Mouse (Mus musculus): Measurements from ENCODE around the gene Ubxn2a. TPM values are rescaled to one million over a fixed set of nuclear protein-coding genes. Genes with fewer than 3 reads are reported as not detected.

Gene Ubxn2a
- total and polyA plus RNA-seq, 2 experiments from 2014 or later: 19.0 to 50.8 TPM

DNA sequence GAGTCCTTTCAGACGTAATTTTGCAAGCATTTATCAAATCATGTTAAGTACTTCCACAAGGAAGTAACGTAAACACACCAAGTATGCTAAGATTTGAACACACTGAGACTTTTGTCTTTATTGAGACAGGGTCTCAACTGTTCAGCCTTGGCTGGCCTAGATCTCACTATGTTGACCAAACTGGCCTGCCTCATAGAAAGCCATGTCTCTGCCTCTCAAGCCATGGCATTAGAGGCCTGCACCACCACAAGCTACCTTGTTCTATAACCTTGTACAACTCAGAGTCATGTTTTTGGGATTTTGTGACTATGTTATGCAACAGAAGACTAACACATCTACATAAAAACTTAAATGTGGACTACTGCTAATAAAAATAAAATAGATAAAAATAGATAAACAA, 25.4 kb downstream of the Ubxn2a start:
- Histone ChIP-seq H3K4me3 (ENCODE audit: low read length) (no peak overlapping the region), H3K9ac (replicated peaks; ENCODE audit: low read length) (no peak overlapping the region), H3K27ac (no peak overlapping the region), H3K9me3 (ENCODE audit: low read length) (no peaks in the 10 kb centered on the region), H3K27me3 (ENCODE audit: insufficient read depth, low read length) (no peaks in the 10 kb centered on the region), H3K36me3 (ENCODE audit: insufficient read depth, low read length) (peaks cover 13% of the 10 kb centered on the region), H3K4me1 (ENCODE audit: insufficient read depth, low read length) (no peaks in the 10 kb centered on the region), H3K4me2 (ENCODE audit: low read depth, low read length) (no peak overlapping the region)
- 88% methylated on average over 2 of the region's 2 CpGs for WGBS
- DNase-seq (ENCODE audit: low spot score) (no peak), ATAC-seq (no peak)
- TF ChIP-seq CTCF (IDR thresholded peaks at IDR 0.05; ENCODE audit: low read depth): no peak

DNA sequence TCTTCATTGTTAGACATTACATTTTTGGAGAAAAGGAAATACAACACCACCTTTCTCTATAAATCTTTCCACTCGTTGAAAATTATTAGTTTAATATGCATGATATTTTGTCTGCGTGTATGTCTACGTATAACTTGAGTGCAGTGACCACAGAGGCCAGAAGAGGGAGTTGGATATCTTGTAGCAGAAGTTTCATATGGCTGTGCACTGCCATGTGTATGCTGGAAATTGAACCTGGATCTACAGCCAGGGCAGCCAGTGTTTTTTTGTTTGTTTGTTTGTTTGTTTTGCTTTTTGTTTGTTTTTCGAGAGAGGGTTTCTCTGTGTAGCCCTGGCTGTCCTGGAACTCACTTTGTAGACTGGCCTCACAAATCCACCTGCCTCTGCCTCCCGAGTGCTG, 28.5 kb downstream of the Ubxn2a start:
- peak; percentile 41 for TF ChIP-seq CTCF (IDR thresholded peaks at IDR 0.05; ENCODE audit: low read depth)
- Histone ChIP-seq H3K4me1 (ENCODE audit: insufficient read depth, low read length) (peaks cover 5% of the 10 kb centered on the region), H3K4me3 (ENCODE audit: low read length) (no peak overlapping the region), H3K27me3 (ENCODE audit: insufficient read depth, low read length) (no peaks in the 10 kb centered on the region), H3K27ac (no peak overlapping the region), H3K9me3 (ENCODE audit: low read length) (no peaks in the 10 kb centered on the region), H3K9ac (replicated peaks; ENCODE audit: low read length) (no peak overlapping the region), H3K36me3 (ENCODE audit: insufficient read depth, low read length) (peaks cover 13% of the 10 kb centered on the region), H3K4me2 (ENCODE audit: low read depth, low read length) (no peak overlapping the region)
- ATAC-seq (no peak), DNase-seq (ENCODE audit: low spot score) (no peak)
- 97% methylated on average over 5 of the region's 5 CpGs for WGBS

DNA sequence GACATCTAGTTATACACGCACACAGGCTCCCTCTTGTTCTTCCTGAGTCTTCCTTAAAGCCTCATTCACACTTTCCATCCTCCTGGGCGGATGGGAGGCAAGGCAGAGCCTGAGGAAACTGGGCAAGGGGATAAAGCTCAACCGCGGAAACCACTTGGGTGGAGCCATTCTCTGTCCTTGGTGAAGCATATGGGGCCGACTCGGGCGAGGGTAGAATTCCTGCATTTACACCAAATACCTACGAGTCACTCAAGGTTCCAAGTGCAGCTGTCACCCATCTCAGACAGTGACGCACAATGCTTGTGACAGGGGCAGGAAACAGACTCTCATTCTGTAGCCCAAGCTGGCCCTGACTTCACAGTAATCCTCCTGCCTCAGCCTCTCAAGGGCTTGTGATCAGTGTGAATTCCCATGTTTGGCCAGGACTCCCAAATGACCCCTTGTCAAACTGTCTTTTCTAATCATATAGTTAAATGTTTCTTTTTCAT, 29.2 kb downstream of the Ubxn2a start:
- no peak for DNase-seq (ENCODE audit: low spot score)
- H3K27me3 ChIP-seq (ENCODE audit: insufficient read depth, low read length): no peaks in the 10 kb centered on the region

DNA sequence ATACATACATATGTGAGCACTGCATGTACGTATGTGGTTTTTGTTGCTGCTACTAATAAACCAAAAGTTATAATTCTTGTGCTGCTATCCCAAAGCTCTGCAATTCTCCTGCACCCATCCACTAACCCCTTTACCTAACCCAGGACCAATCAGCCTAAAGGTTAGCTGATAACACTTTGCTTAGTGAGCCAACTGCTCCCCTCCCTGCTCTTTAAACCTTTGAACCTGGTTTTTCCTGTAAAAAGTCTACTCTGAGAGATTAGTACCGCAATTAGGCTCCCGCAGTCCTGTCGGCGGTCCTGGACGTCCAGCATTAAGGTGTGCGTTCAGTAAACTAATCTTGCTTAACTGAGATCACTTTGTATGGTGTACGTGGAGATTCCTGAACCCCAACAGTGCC, 31.9 kb downstream of the Ubxn2a start:
- H3K4me2 ChIP-seq (ENCODE audit: low read depth, low read length): no peak overlapping the region
- H3K27me3 ChIP-seq (ENCODE audit: insufficient read depth, low read length): no peaks in the 10 kb centered on the region
- no peak overlapping the region for H3K4me3 ChIP-seq (ENCODE audit: low read length)
- peaks cover 11% of the 10 kb centered on the region for H3K4me1 ChIP-seq (ENCODE audit: insufficient read depth, low read length)
- H3K27ac ChIP-seq: no peak overlapping the region
- ATAC-seq: no peak
- no peak for TF ChIP-seq CTCF (IDR thresholded peaks at IDR 0.05; ENCODE audit: low read depth)
- DNase-seq (ENCODE audit: low spot score): no peak
- H3K36me3 ChIP-seq (ENCODE audit: insufficient read depth, low read length): no peaks in the 10 kb centered on the region; the same call in 1 of the 2 replicates
- WGBS: 88% methylated on average over 8 of the region's 8 CpGs
- H3K9ac ChIP-seq (replicated peaks; ENCODE audit: low read length): no peak overlapping the region
- H3K9me3 ChIP-seq (ENCODE audit: low read length): no peaks in the 10 kb centered on the region

More for the DNA sequence above, 29.2 kb downstream of the Ubxn2a start:
- ATAC-seq: no peak
- Histone ChIP-seq H3K27ac (no peak overlapping the region), H3K36me3 (ENCODE audit: insufficient read depth, low read length) (peaks cover 13% of the 10 kb centered on the region), H3K4me1 (ENCODE audit: insufficient read depth, low read length) (peaks cover 11% of the 10 kb centered on the region), H3K4me3 (ENCODE audit: low read length) (no peak overlapping the region), H3K9ac (replicated peaks; ENCODE audit: low read length) (no peak overlapping the region), H3K4me2 (ENCODE audit: low read depth, low read length) (no peak overlapping the region), H3K9me3 (ENCODE audit: low read length) (no peaks in the 10 kb centered on the region)
- TF ChIP-seq CTCF (IDR thresholded peaks at IDR 0.05; ENCODE audit: low read depth): no peak
- 79% methylated on average over 9 of the region's 9 CpGs for WGBS

DNA sequence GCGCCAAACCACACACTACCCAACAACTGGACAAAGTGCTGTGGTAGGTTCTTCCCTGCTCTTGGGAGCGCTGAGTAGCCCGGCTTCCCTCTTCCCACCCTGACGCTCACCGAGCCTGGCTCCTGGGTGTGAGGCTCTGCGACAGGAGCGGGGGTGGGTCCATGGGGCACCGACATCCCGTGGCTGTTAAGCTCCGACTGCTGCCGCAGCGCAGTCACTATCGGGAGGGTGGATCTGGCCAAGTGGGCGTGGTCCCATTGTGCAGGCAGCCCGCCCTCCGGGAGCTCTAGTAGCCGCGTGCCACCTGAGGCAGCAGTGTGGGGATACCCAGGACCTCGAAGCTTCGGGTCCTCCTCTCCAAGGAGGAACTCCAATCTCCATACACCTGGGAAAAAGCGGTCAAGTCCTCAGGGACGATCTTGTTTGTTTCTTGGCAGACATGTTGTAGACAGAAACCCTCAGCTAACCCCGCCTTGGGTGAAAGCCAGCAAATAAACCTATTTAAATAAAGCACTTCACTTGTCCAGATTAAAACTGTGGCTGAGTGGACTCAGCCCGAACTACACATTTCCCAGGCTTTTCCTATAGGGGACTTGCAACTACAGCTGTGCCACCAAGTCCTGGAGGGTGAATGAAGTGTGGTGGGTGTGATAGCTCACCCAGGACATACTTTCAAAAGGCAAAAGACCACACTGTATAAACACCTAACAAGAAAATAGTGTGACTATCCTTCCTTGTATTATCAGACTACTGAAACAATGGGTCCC, 33.2 kb downstream of the Ubxn2a start, which contains the start of gene Mfsd2b:
Gene Mfsd2b (minus strand): TSS at position 199 of the 767 bp plus-strand sequence.
- H3K4me3 ChIP-seq (ENCODE audit: low read length): peak within 1 kb of the TSS; percentile 36
- H3K27me3 ChIP-seq (ENCODE audit: insufficient read depth, low read length): no peaks in the 10 kb centered on the region
- H3K27ac ChIP-seq: no peak within 1 kb of the TSS
- peak within 1 kb of the TSS; percentile 88 for H3K4me2 ChIP-seq (ENCODE audit: low read depth, low read length)
- H3K9me3 ChIP-seq (ENCODE audit: low read length): no peaks in the 10 kb centered on the region
- 4% methylated on average over 24 of the region's 24 CpGs for WGBS
- peaks cover 11% of the 10 kb centered on the region for H3K4me1 ChIP-seq (ENCODE audit: insufficient read depth, low read length)
- H3K9ac ChIP-seq (replicated peaks; ENCODE audit: low read length): peak within 1 kb of the TSS; percentile 28
- no peak for TF ChIP-seq CTCF (IDR thresholded peaks at IDR 0.05; ENCODE audit: low read depth)
- DNase-seq (ENCODE audit: low spot score) (peak; percentile 77), ATAC-seq (peak; percentile 80)
- no peaks in the 10 kb centered on the region; the same call in 1 of the 2 replicates for H3K36me3 ChIP-seq (ENCODE audit: insufficient read depth, low read length)

DNA sequence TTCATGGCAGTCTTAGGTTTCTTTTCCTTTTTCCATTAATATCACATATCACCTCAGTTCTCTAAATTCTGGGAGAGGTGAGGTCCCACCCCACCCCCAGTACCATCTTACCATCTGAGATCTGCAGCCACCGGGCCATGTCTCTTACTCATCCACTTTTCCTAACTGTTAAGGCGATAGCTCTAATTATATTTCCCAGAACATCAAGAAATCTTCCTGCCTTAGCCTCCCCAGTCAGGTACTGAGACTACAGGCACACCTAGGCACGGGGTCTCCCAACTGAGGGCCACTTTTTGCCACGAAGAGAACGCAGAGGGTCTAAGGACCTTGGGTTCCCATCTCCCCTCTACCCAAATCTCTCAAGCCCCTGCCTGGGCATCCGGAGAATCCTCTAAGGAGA, 34.0 kb downstream of the Ubxn2a start:
- Histone ChIP-seq H3K4me2 (ENCODE audit: low read depth, low read length) (peak overlapping the region; percentile 88), H3K27me3 (ENCODE audit: insufficient read depth, low read length) (no peaks in the 10 kb centered on the region), H3K4me3 (ENCODE audit: low read length) (peak overlapping the region; percentile 36; the same call in 1 of the 2 replicates), H3K4me1 (ENCODE audit: insufficient read depth, low read length) (peaks cover 11% of the 10 kb centered on the region), H3K9ac (replicated peaks; ENCODE audit: low read length) (no peak overlapping the region), H3K27ac (no peak overlapping the region), H3K9me3 (ENCODE audit: low read length) (no peaks in the 10 kb centered on the region), H3K36me3 (ENCODE audit: insufficient read depth, low read length) (no peaks in the 10 kb centered on the region; the same call in 1 of the 2 replicates)
- 86% methylated on average over 6 of the region's 6 CpGs for WGBS
- ATAC-seq (no peak), DNase-seq (ENCODE audit: low spot score) (no peak)
- no peak for TF ChIP-seq CTCF (IDR thresholded peaks at IDR 0.05; ENCODE audit: low read depth)

DNA sequence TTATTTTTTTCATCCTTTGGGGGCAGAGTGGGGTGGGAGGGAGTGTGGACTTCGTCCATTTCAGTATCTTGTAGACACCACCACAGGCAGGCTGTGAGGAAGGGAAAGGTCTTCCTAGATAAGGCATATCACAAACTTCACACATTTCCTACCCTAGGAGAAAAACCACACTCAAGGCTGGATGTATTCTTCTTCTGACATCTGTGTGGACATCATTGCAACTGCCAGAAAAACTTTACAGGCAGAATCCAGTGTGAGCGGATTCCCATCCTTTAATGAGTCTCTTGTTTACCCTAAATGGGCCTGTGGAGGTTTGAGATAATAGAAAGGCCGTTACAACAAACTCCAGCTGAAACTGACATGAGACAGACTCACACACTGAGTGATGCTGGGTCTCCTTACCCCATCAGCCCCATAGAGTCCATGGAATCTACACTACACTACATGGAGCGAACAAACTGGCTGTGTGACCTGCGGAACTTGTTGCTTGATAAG, 34.5 kb downstream of the Ubxn2a start:
- Histone ChIP-seq H3K27ac (no peak overlapping the region), H3K9me3 (ENCODE audit: low read length) (no peaks in the 10 kb centered on the region), H3K27me3 (ENCODE audit: insufficient read depth, low read length) (no peaks in the 10 kb centered on the region), H3K9ac (replicated peaks; ENCODE audit: low read length) (no peak overlapping the region), H3K36me3 (ENCODE audit: insufficient read depth, low read length) (no peaks in the 10 kb centered on the region), H3K4me1 (ENCODE audit: insufficient read depth, low read length) (peaks cover 11% of the 10 kb centered on the region), H3K4me2 (ENCODE audit: low read depth, low read length) (no peak overlapping the region), H3K4me3 (ENCODE audit: low read length) (no peak overlapping the region)
- DNase-seq (ENCODE audit: low spot score): no peak
- TF ChIP-seq CTCF (IDR thresholded peaks at IDR 0.05; ENCODE audit: low read depth): no peak
- no peak for ATAC-seq
- 83% methylated on average over 5 of the region's 5 CpGs for WGBS
